Mouse (Mus musculus) liver, postnatal 0 days (tissue): ENCODE data around the gene Tmx2.

Experiments used
- CTCF ChIP-seq: sonication (generic); IDR thresholded peaks from 2 replicates; pipeline ENCODE4 v1.5.1; 2016; ENCODE audit warnings: antibody characterized with exemption, low read depth
- EP300 ChIP-seq: IDR thresholded peaks from 2 replicates; pipeline ENCODE4 v1.6.1; 2016; ENCODE audit warnings: antibody characterized with exemption, low read depth, mild to moderate bottlenecking

DNA sequence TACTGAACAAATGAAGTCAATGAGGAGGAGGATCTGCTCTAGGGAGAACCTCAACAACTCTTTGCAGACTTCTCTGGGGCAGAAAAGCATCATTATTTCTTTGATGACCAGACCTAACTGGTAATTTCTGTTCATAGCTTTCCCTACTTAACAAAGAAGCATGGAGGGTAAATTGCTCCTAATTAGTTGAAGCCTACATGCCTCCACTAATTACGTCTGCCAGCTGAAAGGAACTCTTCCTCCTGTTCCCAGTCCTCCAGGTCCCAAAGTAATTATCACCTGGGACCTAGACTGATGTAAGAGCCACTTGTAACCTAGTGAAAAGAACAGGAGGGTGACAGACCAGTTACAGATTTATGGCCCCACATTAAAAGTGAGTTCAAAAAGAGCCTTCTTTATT is 28.6 kb upstream of the Tmx2 start:
- no peak for TF ChIP-seq EP300
- TF ChIP-seq CTCF = no peak
